Mouse (Mus musculus) myocyte (in vitro differentiated cells): ENCODE measurements around the gene Hdac6.

Experiments used
- CEBPB ChIP-seq: IDR thresholded peaks from 2 replicates; pipeline ENCODE4 v1.6.1; 2011; ENCODE audit warnings: mild to moderate bottlenecking, moderate library complexity; ENCODE audit not compliant: poor library complexity, insufficient read depth, severe bottlenecking
- E2F4 ChIP-seq: IDR thresholded peaks from one replicate; pipeline ENCODE4 v1.6.1; 2011; ENCODE audit warnings: mild to moderate bottlenecking, control low read depth, moderate library complexity; ENCODE audit not compliant: insufficient read depth
- MAX ChIP-seq: IDR thresholded peaks from one replicate; pipeline ENCODE4 v1.6.1; 2011; ENCODE audit warnings: low read depth, mild to moderate bottlenecking, control low read depth
- MYOG ChIP-seq, 3 experiments: IDR thresholded peaks; one replicate each; pipeline ENCODE4 v1.6.1; 2011; ENCODE audit warnings: control low read depth in 2 of 3, low read depth in 2 of 3, mild to moderate bottlenecking in 2 of 3; ENCODE audit not compliant: insufficient read length in 2 of 3, control insufficient read depth in 1 of 3, insufficient read depth in 1 of 3
- POLR2A ChIP-seq: IDR thresholded peaks from one replicate; pipeline ENCODE4 v1.6.1; 2011; ENCODE audit warnings: low read depth, mild to moderate bottlenecking, control low read depth, moderate library complexity; ENCODE audit not compliant: insufficient read length
- POLR2AphosphoS2 ChIP-seq: IDR thresholded peaks from one replicate; pipeline ENCODE4 v1.6.1; 2011; ENCODE audit warnings: low read depth, control low read depth; ENCODE audit not compliant: insufficient read length
- TCF12 ChIP-seq: IDR thresholded peaks from one replicate; pipeline ENCODE4 v1.6.1; 2011; ENCODE audit warnings: mild to moderate bottlenecking, control low read depth; ENCODE audit not compliant: poor library complexity, insufficient read depth, severe bottlenecking
- TCF3 ChIP-seq: IDR thresholded peaks from one replicate; pipeline ENCODE4 v1.6.1; 2011; ENCODE audit warnings: low read depth, control low read depth; ENCODE audit not compliant: insufficient read length
- USF1 ChIP-seq: IDR thresholded peaks from one replicate; pipeline ENCODE4 v1.6.1; 2011; ENCODE audit warnings: low read depth, mild to moderate bottlenecking, control low read depth, moderate library complexity

GRCm38 (mm10) chrX:7898880-7899874, 48.5 kb downstream of the Hdac6 start, which contains the start of the genes Pqbp1 and Timm17b:
- TF ChIP-seq POLR2A, result peak; percentile 93
- peak; percentile 84 for TF ChIP-seq POLR2AphosphoS2
- no peak for TF ChIP-seq E2F4
- TF ChIP-seq USF1, result no peak
- no peak for TF ChIP-seq MAX
- no peak for TF ChIP-seq TCF3
- TF ChIP-seq CEBPB, result no peak
- TF ChIP-seq TCF12, result no peak
- no peak for TF ChIP-seq MYOG (IDR thresholded peaks at IDR 0.05; ENCODE audit: control insufficient read depth in 1 of 3, insufficient read depth in 1 of 3, insufficient read length in 2 of 3, low read depth in 2 of 3)
